Mouse (Mus musculus) limb, embryonic 15.5 days (tissue): Measurements from ENCODE around the gene Cpa4. TPM values are rescaled to one million over a fixed set of nuclear protein-coding genes. Genes with fewer than 3 reads are reported as not detected.

Experiments
- ATAC-seq: fragments of 200-750 bp; cut with Nextera tagmentation; 2 replicates; pipeline ENCODE4 v1.8.0; 2017; ENCODE audit warnings: low read depth, moderate TSS enrichment; ENCODE audit not compliant: insufficient number of reproducible peaks, low FRiP score, low TSS enrichment
- H3K27ac ChIP-seq: fragments of 300-500 bp; sonication (generic); 2 replicates; pipeline ENCODE4 v1.5.1; 2015; ENCODE audit warnings: moderate library complexity, mild to moderate bottlenecking, inconsistent platforms
- H3K27me3 ChIP-seq: fragments of 300-500 bp; sonication (generic); 2 replicates; pipeline ENCODE4 v1.6.1; 2015; ENCODE audit warnings: inconsistent platforms
- H3K36me3 ChIP-seq: fragments of 300-500 bp; sonication (generic); 2 replicates; pipeline ENCODE4 v1.6.1; 2015; ENCODE audit warnings: inconsistent platforms
- H3K4me1 ChIP-seq: fragments of 300-500 bp; sonication (generic); 2 replicates; pipeline ENCODE4 v1.6.1; 2015; ENCODE audit warnings: inconsistent platforms
- H3K4me2 ChIP-seq: fragments of 300-500 bp; sonication (generic); 2 replicates; pipeline ENCODE4 v1.6.1; 2015; ENCODE audit warnings: mild to moderate bottlenecking, inconsistent platforms
- H3K4me3 ChIP-seq: fragments of 300-500 bp; sonication (generic); 2 replicates; pipeline ENCODE4 v1.5.1; 2015; ENCODE audit warnings: mild to moderate bottlenecking, inconsistent platforms
- H3K9ac ChIP-seq: fragments of 300-500 bp; sonication (generic); 2 replicates; pipeline ENCODE4 v1.6.1; 2015; ENCODE audit warnings: inconsistent platforms
- H3K9me3 ChIP-seq: fragments of 300-500 bp; sonication (generic); 2 replicates; pipeline ENCODE4 v1.6.1; 2016; ENCODE audit warnings: inconsistent platforms
- WGBS: fragments of 180-500 bp; shearing (Covaris S2); methylation state at CpG from one replicate; pipeline ENCODE4 v1.1.7; 2015; 5-methylcytosine and 5-hydroxymethylcytosine counted together
- polyA plus RNA-seq: library from polyadenylated mRNA; unstranded; fragments of >200 nt; fragmentation: Nextera tagmentation; extraction: Ambion mirVana; gene quantifications from 2 replicates; pipeline ENCODE4 v1.2.1, GENCODE M21; 2015

Cpa4 gene
- polyA plus RNA-seq, 1 experiment from 2014 or later, result 5.2 TPM

DNA sequence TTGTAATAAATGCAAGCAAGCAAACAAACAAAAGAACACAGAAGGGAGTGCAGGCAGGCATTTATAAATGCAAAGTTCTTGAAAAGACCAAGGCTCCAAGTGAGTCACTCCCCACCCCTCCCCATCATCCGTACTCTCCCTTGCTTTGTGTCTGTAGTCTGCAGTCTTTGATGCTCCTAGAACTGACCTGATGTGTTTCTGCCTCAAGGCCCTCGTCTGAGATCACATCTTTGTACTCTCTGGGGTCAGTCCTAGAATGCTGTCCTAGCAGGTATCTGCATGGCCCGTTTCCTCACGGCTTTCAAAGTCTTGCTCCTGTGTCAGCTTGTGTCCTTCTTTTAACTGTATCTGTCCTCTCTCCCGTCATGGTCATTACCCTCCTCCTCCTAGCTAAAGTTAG, 51.4 kb downstream of the Cpa4 start:
- H3K36me3 ChIP-seq, result no peaks in the 10 kb centered on the region

DNA sequence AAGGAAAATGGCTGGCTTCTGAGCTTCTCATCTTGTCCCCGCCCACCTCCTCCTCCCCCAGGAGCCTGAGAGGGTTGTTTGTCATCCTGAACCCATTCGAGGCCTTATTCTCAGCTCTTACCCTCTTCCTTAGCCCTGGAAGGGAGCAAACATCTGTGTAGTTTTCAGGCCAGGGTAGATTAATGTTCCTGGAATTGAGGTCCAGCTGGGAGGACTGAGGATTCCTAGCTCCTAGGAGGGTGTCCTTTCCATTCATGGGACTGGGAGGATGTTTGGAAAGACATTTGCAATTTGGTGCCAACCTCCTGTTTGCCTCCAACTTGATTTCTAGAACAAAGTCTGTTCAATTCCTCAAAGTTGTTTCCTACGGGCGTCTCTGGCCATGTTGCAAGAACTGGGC, 52.4 kb downstream of the Cpa4 start:
- no peaks in the 10 kb centered on the region for H3K9me3 ChIP-seq
- H3K36me3 ChIP-seq, result no peaks in the 10 kb centered on the region
- 66% methylated on average over 4 of the region's 4 CpGs for WGBS
- H3K4me3 ChIP-seq, result no peak overlapping the region
- no peak overlapping the region for H3K9ac ChIP-seq
- peak overlapping the region; percentile 27; the same call in 1 of the 2 replicates for H3K27ac ChIP-seq
- no peak for ATAC-seq
- no peak overlapping the region for H3K4me2 ChIP-seq
- H3K4me1 ChIP-seq, result peaks cover 39% of the 10 kb centered on the region
- H3K27me3 ChIP-seq, result no peaks in the 10 kb centered on the region

More for the DNA sequence above, 51.4 kb downstream of the Cpa4 start:
- Histone ChIP-seq H3K4me3 (no peak overlapping the region), H3K27ac (peak overlapping the region; percentile 9; the same call in 1 of the 2 replicates), H3K9ac (no peak overlapping the region), H3K27me3 (no peaks in the 10 kb centered on the region), H3K9me3 (no peaks in the 10 kb centered on the region), H3K4me2 (no peak overlapping the region), H3K4me1 (peaks cover 43% of the 10 kb centered on the region)
- ATAC-seq, result no peak
- 81% methylated on average over 5 of the region's 5 CpGs for WGBS

DNA sequence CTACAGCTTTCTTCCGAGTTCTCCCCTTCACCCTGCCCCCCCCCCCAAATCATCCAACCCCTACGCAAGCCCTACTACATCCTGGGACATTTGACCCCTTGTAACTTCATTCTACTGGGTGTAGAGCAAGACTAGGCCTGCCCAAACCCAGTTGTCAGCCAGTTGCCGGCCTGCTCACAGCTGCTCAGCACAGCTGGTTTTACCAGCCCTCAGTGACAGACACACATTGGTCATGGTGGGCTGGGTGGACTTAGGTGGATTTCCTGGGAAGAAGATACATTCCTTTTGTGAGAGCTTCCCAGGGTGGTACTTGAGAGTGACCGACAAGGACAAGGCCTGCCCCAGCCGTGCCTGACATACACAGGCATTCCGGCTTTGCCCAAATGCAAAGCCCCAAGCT, 52.8 kb downstream of the Cpa4 start:
- WGBS, result 67% methylated on average over 6 of the region's 6 CpGs
- H3K9ac ChIP-seq, result no peak overlapping the region
- H3K27ac ChIP-seq, result peak overlapping the region; percentile 44; the same call in 1 of the 2 replicates
- H3K27me3 ChIP-seq, result no peaks in the 10 kb centered on the region
- H3K36me3 ChIP-seq, result no peaks in the 10 kb centered on the region
- no peaks in the 10 kb centered on the region for H3K9me3 ChIP-seq
- 0 out of 2 replicates have a peak, but pooled peaks have one; percentile 22 for ATAC-seq
- no peak overlapping the region for H3K4me2 ChIP-seq
- H3K4me3 ChIP-seq, result no peak overlapping the region
- peaks cover 34% of the 10 kb centered on the region for H3K4me1 ChIP-seq

DNA sequence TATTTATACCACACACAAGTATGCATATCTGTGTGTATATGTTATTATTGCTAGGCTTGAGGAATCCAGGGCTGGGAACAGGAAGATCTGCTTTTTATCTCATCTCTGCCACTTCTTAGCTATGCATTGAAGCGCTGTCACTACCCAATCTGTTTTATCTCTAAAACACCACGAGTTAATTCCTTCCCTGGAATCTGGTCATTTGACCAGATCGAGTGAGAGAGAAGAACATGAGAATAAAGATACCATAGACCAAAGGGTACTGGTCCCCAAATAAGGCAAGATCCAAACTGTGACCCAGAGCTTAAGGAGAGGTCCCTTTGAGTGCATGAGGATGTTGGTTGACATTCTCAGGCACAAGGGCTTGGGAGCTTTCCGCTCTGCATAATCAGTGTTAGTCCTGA, 53.8 kb downstream of the Cpa4 start:
- H3K9ac ChIP-seq, result no peak overlapping the region
- H3K4me2 ChIP-seq, result no peak overlapping the region
- no peaks in the 10 kb centered on the region for H3K36me3 ChIP-seq
- H3K27ac ChIP-seq, result no peak overlapping the region
- no peak overlapping the region for H3K4me3 ChIP-seq
- no peaks in the 10 kb centered on the region for H3K9me3 ChIP-seq
- no peaks in the 10 kb centered on the region for H3K27me3 ChIP-seq
- 50% methylated on average over 4 of the region's 4 CpGs for WGBS
- ATAC-seq, result no peak
- H3K4me1 ChIP-seq, result peaks cover 25% of the 10 kb centered on the region

DNA sequence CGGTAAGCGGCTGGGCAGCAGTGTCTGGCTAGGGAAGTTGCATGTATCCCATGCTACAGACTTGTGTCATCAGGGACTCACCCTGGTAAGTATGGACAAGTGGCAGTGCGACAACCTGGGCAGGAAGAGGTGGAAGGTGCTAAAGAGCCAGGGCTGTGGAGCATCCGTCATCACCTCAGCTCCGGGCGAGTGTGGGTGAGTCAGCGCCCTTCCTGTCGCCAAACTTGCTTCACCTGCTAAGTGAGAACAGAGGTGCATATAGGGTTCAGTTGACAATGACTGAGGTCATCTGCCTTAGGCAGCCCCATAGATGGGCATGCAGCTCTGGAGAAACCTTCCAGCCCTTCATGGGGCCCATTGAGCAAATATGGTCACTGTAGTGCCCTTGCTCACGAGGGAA, 56.6 kb downstream of the Cpa4 start:
- Histone ChIP-seq H3K36me3 (no peaks in the 10 kb centered on the region), H3K4me3 (no peak overlapping the region), H3K27me3 (no peaks in the 10 kb centered on the region), H3K4me2 (no peak overlapping the region), H3K4me1 (peaks cover 7% of the 10 kb centered on the region; the same call in 1 of the 2 replicates), H3K9me3 (no peaks in the 10 kb centered on the region), H3K27ac (no peak overlapping the region; the same call in 1 of the 2 replicates), H3K9ac (no peak overlapping the region)
- 73% methylated on average over 9 of the region's 9 CpGs for WGBS
- ATAC-seq, result no peak

DNA sequence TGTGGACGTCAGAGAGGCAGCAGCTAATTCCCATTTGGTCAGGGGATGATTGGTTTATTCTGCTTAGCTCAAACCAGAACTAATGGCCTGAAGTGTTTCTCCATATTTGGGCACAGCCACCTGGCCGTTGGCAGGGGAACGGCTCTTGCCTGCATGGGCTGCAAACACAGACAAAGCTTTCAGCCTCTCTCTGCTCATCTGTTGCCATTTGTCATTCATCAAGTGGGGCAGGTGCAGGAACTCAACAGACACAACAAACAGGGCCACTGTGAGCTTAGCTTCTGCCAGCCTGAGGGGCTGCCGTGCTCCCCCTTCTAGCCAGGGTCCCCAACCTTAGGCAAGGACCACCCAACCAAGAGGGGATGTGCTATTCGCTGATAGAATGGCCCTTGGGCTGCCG, 60.0 kb downstream of the Cpa4 start:
- H3K4me1 ChIP-seq, result peaks cover 13% of the 10 kb centered on the region; the same call in 1 of the 2 replicates
- ATAC-seq, result peak; percentile 45; the same call in 1 of the 2 replicates
- H3K4me2 ChIP-seq, result no peak overlapping the region
- 39% methylated on average over 6 of the region's 6 CpGs for WGBS
- H3K9me3 ChIP-seq, result no peaks in the 10 kb centered on the region
- no peaks in the 10 kb centered on the region for H3K36me3 ChIP-seq
- H3K9ac ChIP-seq, result no peak overlapping the region
- no peak overlapping the region for H3K4me3 ChIP-seq
- H3K27me3 ChIP-seq, result no peaks in the 10 kb centered on the region
- peak overlapping the region; percentile 47; the same call in 1 of the 2 replicates for H3K27ac ChIP-seq

DNA sequence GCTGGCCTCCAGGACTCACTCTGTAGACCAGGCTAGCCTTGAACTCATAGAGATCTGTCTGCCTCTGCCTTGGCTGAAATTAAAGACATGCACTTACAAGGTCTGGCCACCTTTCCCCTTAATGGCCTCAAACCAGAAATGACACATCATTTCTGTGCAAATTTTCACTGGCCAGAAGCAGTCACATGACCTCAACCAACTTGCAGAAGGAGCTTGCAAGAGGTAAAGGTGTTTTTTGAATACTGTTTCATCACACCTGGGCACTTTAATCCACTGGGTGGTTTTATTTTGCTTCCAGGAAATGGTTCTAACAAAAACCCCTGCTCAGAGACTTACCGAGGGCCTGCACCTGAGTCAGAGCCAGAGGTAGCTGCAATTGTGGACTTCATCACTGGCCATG, 61.8 kb downstream of the Cpa4 start:
- H3K36me3 ChIP-seq, result no peaks in the 10 kb centered on the region
- no peaks in the 10 kb centered on the region for H3K9me3 ChIP-seq
- H3K27me3 ChIP-seq, result no peaks in the 10 kb centered on the region
- H3K4me3 ChIP-seq, result no peak overlapping the region
- H3K4me2 ChIP-seq, result no peak overlapping the region
- ATAC-seq, result no peak
- no peak overlapping the region for H3K27ac ChIP-seq
- WGBS, result 76% methylated on average over 1 of the region's 1 CpGs
- H3K4me1 ChIP-seq, result peaks cover 15% of the 10 kb centered on the region
- no peak overlapping the region for H3K9ac ChIP-seq

DNA sequence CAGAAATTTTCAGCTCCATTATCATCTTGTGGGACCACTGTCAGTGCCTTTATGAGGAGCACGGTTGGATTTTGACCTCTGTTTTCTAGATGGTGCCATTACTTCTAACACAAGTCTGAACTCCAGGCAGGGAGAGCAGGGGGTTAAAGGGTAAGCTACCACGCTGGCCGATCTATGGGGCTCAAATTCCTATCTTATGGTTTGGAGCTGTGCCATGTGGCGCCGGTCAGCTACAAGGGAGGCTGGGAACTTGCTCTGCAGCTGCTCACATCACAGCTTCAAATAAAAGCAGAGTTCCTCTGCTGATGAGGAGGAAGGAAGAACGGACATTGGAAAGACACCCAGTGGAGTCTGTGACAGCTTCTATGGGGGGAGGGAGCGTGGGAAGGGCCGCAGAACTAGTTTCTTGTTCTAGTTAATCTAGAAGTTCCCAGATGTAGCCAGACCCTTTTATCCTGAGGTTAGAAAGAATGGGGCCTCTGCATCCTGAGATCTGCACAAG, 67.2 kb downstream of the Cpa4 start:
- WGBS, result 21% methylated on average over 8 of the region's 8 CpGs
- no peak overlapping the region for H3K4me3 ChIP-seq
- H3K4me1 ChIP-seq, result peaks cover 40% of the 10 kb centered on the region
- ATAC-seq, result no peak
- H3K9ac ChIP-seq, result no peak overlapping the region
- no peak overlapping the region for H3K4me2 ChIP-seq
- H3K9me3 ChIP-seq, result no peaks in the 10 kb centered on the region
- peak overlapping the region; percentile 90 for H3K27ac ChIP-seq
- H3K36me3 ChIP-seq, result no peaks in the 10 kb centered on the region
- H3K27me3 ChIP-seq, result no peaks in the 10 kb centered on the region

DNA sequence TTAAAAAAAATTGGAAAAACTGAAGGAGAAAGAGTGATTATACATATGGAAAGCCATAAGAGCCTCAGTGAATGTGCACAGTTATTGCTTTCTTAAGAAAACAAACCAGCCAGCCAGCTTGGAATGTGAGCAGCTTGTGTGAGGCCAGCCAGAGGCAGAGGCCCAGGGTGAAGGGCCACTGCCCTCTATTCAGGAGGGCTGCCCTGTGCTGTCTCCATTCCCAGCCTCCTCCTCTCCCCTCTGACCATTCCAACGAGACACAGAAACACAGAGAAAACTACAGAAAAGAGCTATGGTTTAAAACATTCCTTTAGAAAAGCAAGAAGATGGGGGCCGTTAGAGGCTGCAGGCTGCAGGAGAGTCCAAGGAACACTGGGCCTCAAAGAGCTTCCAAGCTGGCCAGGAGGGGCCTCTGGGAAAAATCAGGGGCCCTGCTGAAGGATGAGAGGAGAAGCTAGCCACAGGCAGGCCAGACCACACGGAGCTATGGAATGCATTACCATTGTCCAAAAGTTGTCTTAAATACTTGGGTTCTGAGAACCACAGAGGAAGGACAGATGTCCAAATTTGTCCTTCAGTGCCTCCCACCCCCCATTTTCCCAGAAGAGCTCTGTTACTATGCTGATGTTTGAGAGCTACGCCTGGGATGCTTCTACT, 68.1 kb downstream of the Cpa4 start:
- WGBS, result 29% methylated on average over 4 of the region's 4 CpGs
- Histone ChIP-seq H3K4me2 (no peak overlapping the region), H3K36me3 (no peaks in the 10 kb centered on the region), H3K4me1 (peaks cover 40% of the 10 kb centered on the region), H3K4me3 (no peak overlapping the region), H3K27ac (peak overlapping the region; percentile 90), H3K9me3 (no peaks in the 10 kb centered on the region), H3K27me3 (no peaks in the 10 kb centered on the region), H3K9ac (no peak overlapping the region)
- ATAC-seq, result peak; percentile 82

DNA sequence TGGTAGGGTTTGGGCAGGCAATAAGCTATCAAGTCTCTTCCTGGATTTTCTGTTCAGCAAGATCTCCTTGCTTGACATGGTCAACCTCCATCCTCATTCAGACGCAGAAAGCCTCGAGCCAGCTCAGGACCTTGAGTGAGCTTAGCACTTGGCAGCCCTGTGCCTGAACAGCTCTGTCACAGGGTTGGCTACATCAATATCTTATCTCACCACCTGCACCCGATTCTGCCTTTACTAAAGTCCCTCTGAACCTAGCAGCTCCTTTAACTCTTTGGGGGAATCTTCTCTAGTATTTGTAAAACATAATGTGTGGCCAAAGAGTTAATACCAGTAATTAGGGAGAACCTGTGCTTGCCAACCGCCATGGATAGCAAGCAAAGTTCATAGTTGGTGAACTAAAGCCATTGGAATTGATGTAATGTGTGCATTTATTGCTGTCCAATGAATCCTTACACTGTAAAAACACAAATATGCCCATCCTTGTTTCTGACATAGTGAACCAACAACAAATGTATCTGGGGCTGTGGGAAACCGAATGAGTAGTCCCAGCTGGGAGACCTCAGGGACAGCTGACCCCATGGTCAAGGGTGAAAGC, 70.6 kb downstream of the Cpa4 start, which contains the start of gene Cpa1:
Cpa1 (plus strand) TSS at position 545 of the 595 bp plus-strand sequence.
- Histone ChIP-seq H3K4me1 (peaks cover 37% of the 10 kb centered on the region), H3K27me3 (no peaks in the 10 kb centered on the region), H3K36me3 (no peaks in the 10 kb centered on the region), H3K27ac (peak within 1 kb of the TSS; percentile 11; the same call in 1 of the 2 replicates), H3K4me2 (no peak within 1 kb of the TSS), H3K9me3 (no peaks in the 10 kb centered on the region), H3K9ac (no peak within 1 kb of the TSS), H3K4me3 (no peak within 1 kb of the TSS)
- no peak for ATAC-seq
- 84% methylated on average over 5 of the region's 5 CpGs for WGBS
